Comparison of ENCODE assay signal across 18 mouse cellular contexts in the genomic region with DNA sequence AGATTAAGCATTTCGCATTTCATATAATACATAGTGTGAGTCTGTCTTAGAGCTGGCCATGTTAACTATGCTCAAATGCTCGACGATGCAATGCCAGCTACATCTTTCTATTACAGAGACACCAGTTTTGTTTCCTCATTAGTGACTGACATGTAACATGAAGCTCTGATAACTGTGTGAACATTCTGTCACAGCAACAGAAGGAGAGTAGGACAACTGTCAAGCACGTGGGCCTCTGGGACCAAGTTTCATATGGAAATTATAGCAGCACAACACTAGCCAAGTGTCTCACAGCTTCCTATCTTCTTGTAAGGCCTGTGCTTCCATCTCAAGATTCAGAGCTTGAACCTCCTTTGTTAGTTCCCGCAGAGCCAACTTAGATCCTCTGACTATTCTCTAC.
DNase-seq lines count a peak whose midpoint lies in the region; ATAC-seq and TF ChIP-seq lines count a peak whose summit lies in the region.
"Had no signal": no experiment of that assay in that cellular context is flagged by ENCODE, and none has a peak within 500 bp of the region (broad histone marks: within the 10 kb centered on the region; RNA-seq: fewer than 3 reads in every experiment).

No protein-coding gene starts in this region.

- H3K9me3 ChIP-seq in hindbrain, embryonic 10.5 days: no peaks in the 10 kb centered on the region
- H3K9me3 ChIP-seq in hindbrain, embryonic 12.5 days (replicated peaks): no peaks in the 10 kb centered on the region
- H3K9me3 ChIP-seq in forebrain, postnatal 0 days (ENCODE audit: low read length): no peaks in the 10 kb centered on the region
- H3K9me3 ChIP-seq: limb, embryonic 10.5 days; midbrain, embryonic 15.5 days had no signal

- TF ChIP-seq POLR2A in brain, embryonic 14.5 days (IDR thresholded peaks at IDR 0.05; ENCODE audit: borderline replicate concordance, extremely low read depth, insufficient read depth, insufficient read length, poor library complexity, severe bottlenecking): no peak

- no peak for TF ChIP-seq CTCF in brain, embryonic 14.5 days (IDR thresholded peaks at IDR 0.05; ENCODE audit: borderline replicate concordance, extremely low read depth, insufficient read depth, insufficient read length)
- no peak for TF ChIP-seq CTCF in forebrain, postnatal 0 days (IDR thresholded peaks at IDR 0.05; ENCODE audit: low read depth)

- H3K27me3 ChIP-seq in hindbrain, embryonic 10.5 days (ENCODE audit: insufficient read depth, poor library complexity, severe bottlenecking): no peaks in the 10 kb centered on the region
- no peaks in the 10 kb centered on the region for H3K27me3 ChIP-seq in hindbrain, embryonic 12.5 days
- H3K27me3 ChIP-seq in forebrain, postnatal 0 days (ENCODE audit: insufficient read depth, low read length): no peaks in the 10 kb centered on the region
- H3K27me3 ChIP-seq: midbrain, embryonic 15.5 days had no signal

- no peak for ATAC-seq in hindbrain, embryonic 12.5 days (ENCODE audit: low FRiP score)
- peak; percentile 86 for ATAC-seq in forebrain, postnatal 0 days
- ATAC-seq: liver, postnatal 0 days; midbrain, embryonic 15.5 days had no signal

- intact Hi-C loops in left cerebral cortex, postnatal 14 days (cut with DNase I): no loop called here

- DNase-seq in hindbrain, embryonic 10.5 days (ENCODE audit: low spot score): no peak
- DNase-seq in left cerebral cortex, postnatal 14 days (ENCODE audit: low spot score in 2 of 2): peak; percentile 41 to 45
- no peak for DNase-seq in left cerebral cortex, adult 11 months (ENCODE audit: low spot score)
- DNase-seq in brain, embryonic 14.5 days (ENCODE audit: low read depth): peak; percentile 89
- DNase-seq in forebrain, postnatal 0 days: peak; percentile 75
- DNase-seq in urinary bladder, postnatal 25 days (ENCODE audit: low spot score): no peak
- DNase-seq: adrenal gland, postnatal 36 days; gastrocnemius, postnatal 25 days; heart, adult 2 months; heart, postnatal 36 days; kidney, adult 11 months; liver, postnatal 0 days; lung, postnatal 10 days; thymus, postnatal 4 days had no signal

- no peak overlapping the region for H3K4me2 ChIP-seq in hindbrain, embryonic 12.5 days (replicated peaks)
- no peak overlapping the region for H3K4me2 ChIP-seq in forebrain, postnatal 0 days (ENCODE audit: low read depth)
- H3K4me2 ChIP-seq: midbrain, embryonic 15.5 days had no signal

- no peaks in the 10 kb centered on the region for H3K36me3 ChIP-seq in hindbrain, embryonic 10.5 days
- no peaks in the 10 kb centered on the region for H3K36me3 ChIP-seq in hindbrain, embryonic 12.5 days
- H3K36me3 ChIP-seq in forebrain, postnatal 0 days (ENCODE audit: insufficient read depth): no peaks in the 10 kb centered on the region
- H3K36me3 ChIP-seq: limb, embryonic 10.5 days; midbrain, embryonic 15.5 days had no signal

- peaks cover 26% of the 10 kb centered on the region for H3K4me1 ChIP-seq in hindbrain, embryonic 10.5 days (replicated peaks)
- peaks cover 11% of the 10 kb centered on the region for H3K4me1 ChIP-seq in hindbrain, embryonic 12.5 days
- H3K4me1 ChIP-seq in forebrain, postnatal 0 days (ENCODE audit: insufficient read depth): peaks cover 16% of the 10 kb centered on the region
- H3K4me1 ChIP-seq: limb, embryonic 10.5 days had no signal

- no peak overlapping the region for H3K4me3 ChIP-seq in hindbrain, embryonic 10.5 days
- H3K4me3 ChIP-seq in hindbrain, embryonic 12.5 days: no peak overlapping the region
- H3K4me3 ChIP-seq in forebrain, postnatal 0 days (ENCODE audit: low read depth, low read length): no peak overlapping the region
- H3K4me3 ChIP-seq: heart, adult 2 months; limb, embryonic 10.5 days; midbrain, embryonic 15.5 days; myocyte had no signal

- 85% methylated on average over 5 of the region's 5 CpGs for WGBS in hindbrain, embryonic 10.5 days
- WGBS in hindbrain, embryonic 12.5 days: 76% methylated on average over 5 of the region's 5 CpGs
- WGBS in forebrain, postnatal 0 days: 49% methylated on average over 5 of the region's 5 CpGs

- no peak overlapping the region for H3K9ac ChIP-seq in hindbrain, embryonic 12.5 days
- H3K9ac ChIP-seq in forebrain, postnatal 0 days: no peak overlapping the region
- H3K9ac ChIP-seq: liver, postnatal 0 days; midbrain, embryonic 15.5 days had no signal

- H3K27ac ChIP-seq in hindbrain, embryonic 10.5 days: peak overlapping the region; percentile 23; the same call in 1 of the 2 replicates
- H3K27ac ChIP-seq in hindbrain, embryonic 12.5 days: no peak overlapping the region
- H3K27ac ChIP-seq in forebrain, postnatal 0 days (ENCODE audit: low read depth, low read length): no peak overlapping the region
- H3K27ac ChIP-seq: heart, adult 2 months; limb, embryonic 10.5 days had no signal

Comparison
In these comparisons a context has a peak if more than half of its experiments do, and no peak if none do; other contexts are left out.
1. DNase-seq: peak in left cerebral cortex, postnatal 14 days (2 of 2), brain, embryonic 14.5 days (single experiment) and forebrain, postnatal 0 days (single experiment); none in hindbrain, embryonic 10.5 days (single experiment), left cerebral cortex, adult 11 months (single experiment) and urinary bladder, postnatal 25 days (single experiment).